Mouse (Mus musculus) limb, embryonic 15.5 days (tissue): ENCODE data around the gene Itgb1. TPM values are rescaled to one million over a fixed set of nuclear protein-coding genes. Genes with fewer than 3 reads are reported as not detected.

Experiments
- polyA plus RNA-seq: library from polyadenylated mRNA; unstranded; fragments of >200 nt; fragmentation: Nextera tagmentation; extraction: Ambion mirVana; gene quantifications from 2 replicates; pipeline ENCODE4 v1.2.1, GENCODE M21; 2015

The Itgb1 gene
- polyA plus RNA-seq, 1 experiment from 2014 or later = 269 TPM

Other genes starting within 250 kb of the Itgb1 start
- not detected in 2 replicates for gene Gm3952, start 113.0 kb downstream of the Itgb1 start, polyA plus RNA-seq